Mouse (Mus musculus) heart, postnatal 14 days (tissue): ENCODE results near the gene Gstp2. TPM values are rescaled to one million over a fixed set of nuclear protein-coding genes. Genes with fewer than 3 reads are reported as not detected.
"Not testable (repeated sequence)": the region's sequence is repeated elsewhere in the genome, so short reads cannot be mapped to it uniquely, and the experiment has no call there.

Experiments used
- DNase-seq, 2 experiments: peaks; one replicate each; pipeline ENCODE4 v3.0.0; 2021 to 2022
- intact Hi-C: fragments of 180-260 bp; cut with DNase I; formaldehyde crosslinking; loops from one replicate; pipeline ENCODE4 v1.15.1; 2025
- total RNA-seq, 2 experiments: library from RNA; stranded (reverse); gene quantifications; 2 replicates each; pipeline ENCODE4 v1.2.3; 2021

Gene Gstp2
- total RNA-seq, 2 experiments from 2014 or later: 80.8 to 90.7 TPM

DNA sequence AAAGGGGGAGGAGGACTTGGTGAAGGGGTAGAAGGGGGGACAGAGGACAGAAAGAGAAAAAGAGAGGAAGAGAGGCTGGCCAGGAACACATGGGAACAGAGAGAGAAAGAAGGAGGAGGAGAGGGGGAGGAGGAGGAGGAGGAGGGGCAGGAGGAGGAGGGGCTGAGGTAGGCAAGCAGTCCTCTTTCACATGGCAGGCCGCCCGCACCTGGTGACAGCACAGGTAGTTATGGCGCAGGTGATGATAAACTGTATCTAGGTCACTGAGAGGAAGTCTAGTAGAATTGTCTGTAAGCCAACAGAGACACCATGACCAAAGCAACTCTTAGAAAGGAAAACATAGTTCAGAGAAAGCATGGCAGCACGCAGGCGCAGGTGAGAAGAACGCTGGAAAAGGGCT is 25.6 kb upstream of the Gstp2 start:
- no peak for DNase-seq
- intact Hi-C loops: no loop called here

DNA sequence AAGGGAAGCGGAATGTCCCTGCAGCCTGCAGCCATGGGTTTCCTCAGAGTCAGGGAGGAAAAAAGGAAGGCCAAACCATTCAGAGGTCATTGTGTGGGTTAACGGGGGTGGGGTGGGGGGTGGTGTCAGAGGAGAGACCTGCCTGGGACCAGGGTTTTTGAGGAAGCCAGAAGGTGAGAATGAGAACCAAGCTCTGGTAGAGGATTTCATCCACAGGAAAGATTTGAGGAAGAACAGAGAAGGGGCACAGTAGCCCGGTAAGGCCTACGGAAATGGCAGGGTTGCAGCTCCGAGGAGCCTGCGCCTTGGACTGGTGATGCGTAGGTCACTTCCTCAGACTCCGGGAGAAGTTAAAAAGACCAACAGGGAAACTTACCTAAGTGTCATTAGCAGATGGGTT is 24.9 kb upstream of the Gstp2 start:
- intact Hi-C loops: no loop called here
- DNase-seq: no peak

GRCm38 (mm10) chr19:4070311-4070710 is 24.5 kb upstream of the Gstp2 start:
- intact Hi-C loops: no loop called here
- DNase-seq: no peak

DNA sequence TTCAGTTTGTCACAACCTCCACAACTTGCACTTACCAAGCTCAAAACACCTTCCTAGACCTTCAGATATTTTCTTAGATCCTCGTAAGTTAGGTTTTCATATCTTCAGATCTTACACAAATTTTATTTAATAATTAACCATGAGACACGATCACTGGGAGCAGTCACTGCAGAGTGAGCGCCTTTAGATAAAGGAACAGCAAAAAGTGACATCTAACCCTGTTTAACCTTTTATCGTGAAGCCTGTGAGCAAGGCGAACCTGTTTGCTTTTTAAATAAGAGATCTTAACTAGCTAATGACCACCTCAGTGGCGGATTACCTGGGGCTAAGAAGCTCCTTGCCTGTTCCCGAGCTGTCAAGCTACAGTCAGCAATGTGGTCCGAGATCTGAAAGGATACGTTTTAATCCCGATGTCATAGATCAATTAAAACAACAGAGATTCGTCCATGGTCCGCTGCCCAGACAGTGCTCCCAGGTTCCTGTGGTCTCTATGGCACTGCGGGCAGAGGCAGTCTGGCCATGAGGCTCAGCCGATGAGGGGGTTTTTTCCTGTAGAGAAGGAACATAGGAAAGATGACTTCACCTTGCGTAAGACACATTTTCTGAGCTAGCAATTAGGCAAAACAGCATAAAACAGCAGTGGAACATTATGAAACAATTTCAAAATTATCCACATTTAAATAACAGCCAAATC is 23.0 kb upstream of the Gstp2 start:
- intact Hi-C loops: no loop called here
- DNase-seq: no peak

DNA sequence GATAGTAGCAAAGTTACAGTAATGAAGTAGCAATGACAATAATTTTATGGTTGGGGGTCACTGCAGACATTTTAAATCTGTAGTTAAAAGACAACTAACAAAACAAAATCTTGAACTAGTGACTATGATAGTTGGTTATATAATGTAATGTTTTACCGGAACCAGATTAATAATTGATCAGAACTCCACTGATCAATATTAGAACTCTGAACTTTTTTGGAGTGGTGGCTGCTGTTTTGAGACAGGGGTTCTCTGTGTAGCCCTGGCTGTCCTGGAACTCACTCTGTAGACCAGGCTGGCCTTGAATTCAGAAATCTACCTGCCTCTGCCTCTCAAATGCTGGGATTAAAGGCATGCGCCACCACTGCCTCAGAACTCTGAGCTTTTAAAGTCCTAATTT is 22.4 kb upstream of the Gstp2 start:
- DNase-seq, intact Hi-C loops: not testable (repeated sequence)

DNA sequence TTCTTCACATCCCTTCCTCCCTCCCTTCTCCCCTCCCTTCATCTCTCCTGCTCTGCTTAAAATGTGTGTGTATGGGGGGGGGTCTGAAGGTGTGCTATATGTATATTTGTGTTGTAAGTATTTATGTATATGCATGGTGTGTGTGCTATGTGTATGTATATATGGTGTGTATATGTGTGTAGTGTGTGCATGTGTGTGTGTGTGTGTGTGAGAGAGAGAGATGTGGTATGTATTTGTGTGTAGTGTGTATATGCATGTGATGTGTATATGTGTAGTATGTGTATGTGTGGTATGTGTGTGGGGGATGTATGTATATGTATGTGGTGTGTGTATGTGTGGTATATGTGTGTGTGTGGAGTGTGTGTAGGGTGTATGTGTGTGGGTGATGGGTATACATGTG is 21.1 kb upstream of the Gstp2 start:
- intact Hi-C loops: no loop called here
- no peak for DNase-seq

DNA sequence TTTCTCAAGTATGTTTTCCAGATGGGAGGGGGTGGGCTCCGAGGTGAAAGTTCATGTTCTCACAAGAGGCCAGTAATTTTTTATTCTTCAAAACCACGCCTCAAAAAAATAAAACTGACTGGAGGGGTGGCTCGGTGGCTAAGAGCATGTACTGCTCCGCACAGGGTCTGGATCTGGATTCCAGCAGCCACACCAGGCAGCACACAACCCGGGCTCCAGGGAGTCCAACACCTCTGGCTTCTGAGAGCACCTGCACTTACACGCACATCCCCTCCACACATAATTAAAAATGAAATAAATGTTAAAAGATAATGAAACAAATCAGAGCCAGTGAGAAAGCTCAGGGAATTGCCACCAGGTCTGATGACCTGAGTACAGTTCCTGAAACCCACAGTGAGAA is 20.5 kb upstream of the Gstp2 start:
- intact Hi-C loops: no loop called here
- DNase-seq: no peak

DNA sequence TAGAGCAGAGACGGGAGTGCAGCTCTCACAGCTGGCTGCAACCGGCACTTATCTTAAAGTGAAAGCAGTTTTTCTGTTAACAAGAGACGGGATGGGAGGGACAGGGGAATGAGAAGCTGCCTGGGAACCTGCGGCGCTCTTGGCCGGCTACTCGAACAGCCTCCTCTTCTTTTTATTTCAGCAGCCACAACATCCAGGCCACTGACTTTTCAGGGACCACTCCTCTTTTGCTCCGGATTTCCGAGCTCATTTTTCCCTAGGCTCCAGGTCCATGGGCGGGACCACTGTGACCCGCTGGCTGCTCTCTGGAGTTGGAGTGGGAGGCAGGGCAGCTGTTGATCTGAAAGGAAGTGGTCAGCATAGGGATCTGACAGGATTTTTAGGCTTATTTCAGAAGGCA is 18.7 kb upstream of the Gstp2 start:
- intact Hi-C loops, DNase-seq: not testable (repeated sequence)

- intact Hi-C loops, DNase-seq: not testable (repeated sequence)
Measured at GRCm38 (mm10) chr19:4063357-4063756, 17.5 kb upstream of the Gstp2 start.

- intact Hi-C loops: no loop called here
- no peak for DNase-seq
Measured at GRCm38 (mm10) chr19:4060899-4061465, 15.2 kb upstream of the Gstp2 start.

GRCm38 (mm10) chr19:4060044-4060898 is 14.4 kb upstream of the Gstp2 start:
- intact Hi-C loops, DNase-seq: not testable (repeated sequence)

DNA sequence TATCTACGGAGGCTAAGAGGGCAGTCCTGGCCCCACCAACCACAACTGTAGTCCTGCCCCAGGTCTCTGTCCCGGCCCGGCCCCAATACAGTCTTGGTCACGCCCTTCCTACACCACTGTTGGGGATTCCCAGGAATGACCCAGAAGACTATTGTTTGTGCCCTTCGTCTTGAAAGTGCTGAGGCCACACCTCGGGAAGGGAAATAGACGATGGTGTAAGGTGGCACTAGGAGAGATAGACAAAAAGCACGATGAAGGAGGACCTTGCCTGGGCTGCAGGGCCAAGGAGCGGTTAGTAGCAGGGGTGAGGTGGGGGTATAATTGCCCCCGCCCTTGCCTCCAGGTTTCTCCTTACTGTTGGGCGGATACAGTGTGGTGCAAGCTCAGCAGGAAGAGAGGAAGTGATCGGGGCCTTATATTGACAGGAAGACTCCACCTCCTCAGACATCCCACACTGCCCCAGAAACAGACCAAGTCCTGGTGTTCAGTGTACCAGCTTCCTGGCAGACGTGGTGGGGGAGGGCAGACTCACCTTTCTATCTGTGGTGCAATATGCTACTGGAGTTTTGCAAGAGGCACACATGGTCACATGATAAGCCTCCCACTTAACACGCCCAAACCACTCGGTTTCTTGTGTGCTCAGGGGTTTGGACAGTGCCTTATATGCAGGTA is 13.4 kb upstream of the Gstp2 start, which contains the start of gene Gstp3:
Gene Gstp3 (minus strand): TSS at position 501 of the 672 bp plus-strand sequence.
- no peak for DNase-seq

DNA sequence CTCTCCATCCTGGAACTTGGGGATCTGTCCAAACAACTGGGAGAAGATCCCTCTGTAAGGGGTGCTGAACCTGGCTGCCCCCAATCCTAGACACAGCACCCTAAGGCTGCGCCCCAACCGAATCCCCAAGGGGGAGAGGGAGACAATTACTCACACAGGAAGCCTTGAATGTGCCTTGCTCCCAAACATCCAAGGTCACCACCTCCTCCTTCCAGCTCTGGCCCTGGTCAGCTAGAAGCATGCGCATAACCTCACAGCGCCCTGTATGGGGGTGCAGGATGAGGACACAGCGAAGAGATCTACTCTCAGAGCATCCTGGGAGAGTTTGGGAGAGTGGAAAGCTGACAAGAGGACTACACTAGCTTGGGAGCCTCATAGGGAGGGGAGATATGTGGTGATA is 12.8 kb upstream of the Gstp2 start:
- no peak for DNase-seq
- intact Hi-C loops: no loop called here

More for the DNA sequence above, 13.4 kb upstream of the Gstp2 start, which contains the start of gene Gstp3:
- intact Hi-C loops: no loop called here

- intact Hi-C loops: no loop called here
- no peak for DNase-seq
Measured at GRCm38 (mm10) chr19:4057962-4058361, 12.1 kb upstream of the Gstp2 start.

- intact Hi-C loops: no loop called here
- DNase-seq: no peak
Measured at GRCm38 (mm10) chr19:4057389-4057788, 11.6 kb upstream of the Gstp2 start.

DNA sequence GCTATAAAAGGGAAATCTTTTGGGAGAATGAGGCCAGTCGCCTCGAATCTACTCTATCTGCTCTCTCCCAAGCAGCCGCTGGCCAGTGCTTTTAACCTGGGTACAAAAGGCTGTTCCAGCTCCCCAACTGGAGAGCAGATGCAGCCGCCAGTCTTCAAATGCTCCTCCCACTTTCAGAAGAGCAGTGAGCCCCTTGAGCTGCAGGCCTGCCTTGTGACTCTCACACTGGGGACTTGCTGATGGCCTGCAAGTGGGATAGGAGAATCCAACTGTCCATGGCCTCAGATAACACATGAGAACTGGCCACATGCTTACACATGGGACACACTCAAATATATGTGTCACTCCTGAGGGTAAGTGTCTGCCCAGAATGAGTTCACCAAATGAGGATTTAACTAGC is 10.9 kb upstream of the Gstp2 start:
- intact Hi-C loops: no loop called here
- no peak for DNase-seq

DNA sequence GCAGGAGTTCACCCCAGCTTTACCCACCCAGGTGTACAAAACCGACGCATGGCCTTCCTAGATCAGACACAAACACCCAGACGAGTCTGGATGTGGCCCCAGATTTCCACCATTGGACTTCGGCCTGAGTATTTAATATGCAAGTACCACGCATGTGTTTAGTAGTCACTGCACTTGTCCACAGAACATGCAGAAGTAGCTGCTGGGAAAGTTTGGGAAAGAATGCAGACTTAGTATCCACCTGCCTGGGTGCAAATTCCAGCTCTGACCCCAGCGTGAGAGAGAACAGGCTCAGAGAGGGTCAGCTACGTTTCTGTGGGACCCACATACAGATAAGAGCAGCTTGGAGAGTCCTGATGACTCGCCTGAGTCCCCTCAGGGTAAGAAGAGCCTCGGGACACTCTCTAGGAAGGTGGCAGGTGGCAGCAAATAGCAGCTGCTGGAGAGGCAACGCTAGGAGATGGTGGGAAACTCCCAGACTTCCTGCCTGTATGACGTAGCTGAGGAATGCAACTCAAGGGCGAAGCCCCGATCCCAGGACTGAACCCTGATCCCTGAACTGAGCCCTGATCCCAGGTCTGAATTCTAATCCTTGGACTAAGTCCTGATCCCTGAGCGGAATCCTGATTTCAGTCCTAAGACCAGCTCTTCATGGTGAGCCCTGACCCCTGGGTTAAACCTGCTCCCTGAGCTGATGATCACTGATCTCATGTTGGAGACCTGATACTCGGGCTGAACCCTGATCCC is 10.3 kb upstream of the Gstp2 start:
- no peak for DNase-seq
- intact Hi-C loops: no loop called here

DNA sequence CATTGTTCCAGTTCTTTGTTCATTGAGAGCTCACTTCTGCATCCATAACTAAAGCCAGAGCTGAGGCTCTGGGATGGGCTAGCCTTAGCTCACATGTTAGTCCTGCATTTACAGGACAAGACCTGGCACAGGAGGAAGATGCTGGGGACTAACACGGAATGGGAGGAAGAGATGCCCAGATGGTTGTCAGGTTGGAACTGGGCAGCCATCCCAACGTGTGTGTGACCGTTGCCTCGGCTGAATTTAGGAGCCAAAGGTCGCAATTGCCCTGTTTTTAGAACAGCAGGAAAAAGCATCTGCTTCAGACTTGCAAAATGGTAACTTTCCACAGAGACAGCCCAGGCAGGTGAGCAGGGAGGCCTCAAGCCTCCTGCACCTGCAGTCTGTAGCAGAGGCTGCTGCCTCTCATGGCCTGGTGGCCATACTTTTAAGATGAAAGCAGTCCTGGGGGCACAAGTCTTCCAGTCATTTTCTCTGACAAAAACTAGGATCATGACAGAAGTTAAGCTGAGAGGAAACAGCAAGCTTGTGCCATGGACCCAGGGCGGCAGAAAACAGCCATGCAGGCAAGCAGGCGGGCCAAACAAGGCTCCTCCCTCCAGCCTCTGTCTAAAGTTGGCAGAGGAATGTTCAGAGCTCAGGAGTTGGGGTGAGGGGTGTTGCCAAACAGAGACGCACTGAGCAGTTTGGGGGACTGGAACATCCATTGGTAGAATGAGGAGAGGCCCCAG is 9.6 kb upstream of the Gstp2 start:
- DNase-seq: no peak
- intact Hi-C loops: no loop called here

DNA sequence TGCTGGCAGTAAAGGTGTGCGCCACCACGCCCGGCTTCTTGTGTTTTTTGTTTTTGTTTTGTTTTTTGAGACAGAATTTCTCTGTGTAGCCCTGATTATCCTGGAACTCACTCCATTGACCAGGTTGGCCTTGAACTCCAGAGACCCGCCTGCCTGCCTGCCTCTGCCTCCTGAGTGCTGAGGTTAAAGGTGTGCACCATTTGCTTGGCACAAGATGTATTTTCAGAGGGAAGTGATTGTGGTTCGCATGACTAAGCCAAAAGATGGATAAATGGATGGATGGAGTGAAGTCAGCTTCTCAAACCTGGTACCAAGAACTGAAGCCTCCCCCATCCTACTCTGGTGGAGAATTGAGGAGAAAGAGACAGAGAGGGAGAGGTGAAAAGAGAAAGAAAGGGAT is 8.8 kb upstream of the Gstp2 start:
- no peak for DNase-seq
- intact Hi-C loops: loop anchor here (5.0 kb wide), 1 partner anchor 173 kb away; no protein-coding TSS in a partner anchor
